Mouse (Mus musculus) layer of hippocampus, adult 9-11 months (tissue): Measurements from ENCODE around the gene Man2c1.
A peak's percentile ranks its signal among the peaks of the same experiment; 100 is the strongest.

Experiments used
- DNase-seq: peaks from one replicate; pipeline ENCODE4 v3.0.0; 2022

Gene Man2c1

DNA sequence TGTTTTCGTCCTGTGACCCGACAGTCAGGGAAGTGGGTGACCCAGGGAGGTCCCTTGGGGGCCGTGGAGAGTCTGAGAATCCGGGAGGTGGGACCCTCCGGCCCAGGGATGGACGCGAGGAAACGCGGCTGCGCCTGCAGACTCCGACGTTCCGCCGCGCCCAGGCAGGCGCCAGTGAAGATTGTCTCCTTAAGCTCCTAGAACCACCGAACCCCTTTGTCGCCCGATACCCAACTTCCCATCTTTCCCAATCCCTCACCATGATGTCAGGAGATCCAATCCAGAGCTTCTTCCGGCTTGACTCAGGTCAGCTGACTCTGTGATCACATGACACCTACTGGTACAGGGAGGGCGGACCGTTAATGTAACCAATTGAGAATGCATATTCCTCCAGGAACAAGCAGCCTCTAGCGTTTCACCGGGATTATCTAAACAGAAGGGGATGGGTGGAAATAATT, 27.6 kb downstream of the Man2c1 start, which contains the start of gene Commd4:
Gene Commd4 (minus strand): TSS at position 319 of the 458 bp plus-strand sequence.
- peak; percentile 98 for DNase-seq

DNA sequence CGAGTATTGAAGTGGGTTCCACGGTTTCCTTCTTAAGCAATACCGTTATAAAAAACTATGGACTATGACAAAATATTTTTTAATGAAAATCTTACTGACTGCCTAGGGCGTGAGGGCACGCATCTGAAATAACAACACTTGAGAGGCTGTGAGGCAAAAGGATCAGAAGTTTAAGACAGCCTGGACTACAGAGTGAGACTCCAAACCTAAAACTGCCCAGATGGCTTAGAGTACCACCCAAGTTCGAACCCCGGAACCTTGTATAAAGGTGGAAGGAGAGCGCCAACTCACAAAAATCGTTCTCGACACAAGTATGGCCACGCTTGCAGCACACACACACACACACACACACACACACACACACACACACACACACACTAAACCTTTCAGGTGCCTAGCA, 28.0 kb downstream of the Man2c1 start:
- no peak for DNase-seq

DNA sequence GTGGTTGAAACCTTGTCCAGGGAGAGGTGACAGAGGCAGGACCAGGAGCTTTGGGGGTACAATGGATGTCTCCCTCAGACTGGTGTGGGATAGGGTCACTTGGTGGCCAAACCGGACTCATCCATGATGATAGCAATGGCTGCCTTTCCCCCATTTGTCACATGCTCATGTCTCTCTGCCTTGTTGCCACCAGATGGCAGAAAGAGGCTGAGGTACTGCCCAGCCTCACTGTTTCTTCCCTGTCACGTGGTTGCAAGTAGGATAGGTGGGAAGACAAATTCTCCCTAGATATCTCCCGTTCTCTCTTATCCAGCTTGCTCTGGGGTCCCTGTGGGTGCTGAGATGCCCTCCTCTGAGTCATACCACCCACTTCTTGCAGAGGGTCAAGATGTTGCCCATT, 32.0 kb downstream of the Man2c1 start:
- DNase-seq = no peak

DNA sequence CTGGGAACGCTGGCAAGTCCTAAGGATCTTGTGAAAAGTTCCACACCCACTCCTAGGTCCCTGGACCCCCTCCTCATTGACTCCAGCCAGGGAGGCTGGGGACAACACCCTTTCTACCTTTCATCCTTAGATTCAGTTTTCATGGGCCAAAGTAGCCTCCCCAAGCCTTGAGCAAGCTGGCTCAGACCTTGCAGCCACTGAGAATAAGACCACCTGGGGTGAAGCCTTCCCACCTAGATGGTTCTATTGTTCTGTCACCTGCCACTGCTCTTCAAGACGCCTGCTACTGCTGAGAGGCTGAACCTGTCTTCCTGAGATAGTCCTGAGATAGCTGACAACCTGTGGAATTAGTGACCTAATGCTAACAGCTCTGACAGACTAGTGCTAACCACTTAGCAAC, 32.6 kb downstream of the Man2c1 start:
- no peak for DNase-seq

DNA sequence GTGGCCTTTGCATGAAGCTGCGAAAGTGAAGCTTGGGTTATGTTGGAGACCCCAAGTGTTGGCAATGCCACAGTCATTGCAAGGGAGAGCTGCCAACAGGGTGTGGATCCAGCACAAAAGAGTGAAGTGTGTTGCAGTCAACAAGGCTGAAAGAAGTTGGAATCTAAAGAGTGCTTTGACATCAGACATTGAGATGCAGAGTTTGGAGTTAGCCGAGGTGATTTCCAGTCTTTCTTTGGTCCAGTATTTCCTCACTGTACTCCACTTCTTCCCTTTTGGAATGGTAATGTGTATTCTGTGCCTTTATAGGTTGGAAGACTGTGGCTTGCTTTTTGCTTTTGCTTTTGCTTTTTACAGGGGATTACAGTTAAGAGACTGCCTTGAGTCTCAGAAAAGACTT, 35.7 kb downstream of the Man2c1 start:
- DNase-seq = no peak

DNA sequence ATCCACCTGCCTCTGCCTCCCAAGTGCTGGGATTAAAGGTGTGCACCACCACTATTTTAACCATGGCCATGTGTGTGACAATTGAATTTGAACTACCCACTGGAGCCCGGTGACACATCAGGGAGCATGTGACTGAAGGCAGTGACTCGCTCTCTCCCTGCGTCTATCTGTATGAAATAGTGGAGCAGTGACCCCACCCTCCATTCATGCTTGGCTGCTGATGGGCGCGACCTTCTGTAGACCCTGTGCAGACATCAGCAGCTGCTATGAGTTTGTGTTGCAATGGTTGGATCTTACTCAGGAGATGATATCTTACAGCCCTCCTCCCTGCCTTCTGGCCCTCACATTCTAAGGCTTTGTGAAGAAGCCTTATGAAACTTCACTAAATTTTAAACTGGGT, 37.9 kb downstream of the Man2c1 start:
- DNase-seq = no peak
